7 mouse cellular contexts compared by ENCODE assay signal in genomic region chr5:125272231-125272988, GRCm38 (mm10).
"Had no signal": no experiment of that assay in that cellular context is flagged by ENCODE, and none has a peak within 500 bp of the region (broad histone marks: within the 10 kb centered on the region; RNA-seq: fewer than 3 reads in every experiment).

No protein-coding gene starts in this region.

- H3K27me3 ChIP-seq: limb, embryonic 15.5 days; liver, embryonic 15.5 days had no signal

- H3K9me3 ChIP-seq: limb, embryonic 15.5 days; midbrain, embryonic 10.5 days had no signal

- H3K27ac ChIP-seq: kidney, postnatal 0 days; limb, embryonic 15.5 days; liver, embryonic 15.5 days; midbrain, embryonic 10.5 days; stomach, postnatal 0 days had no signal

- ATAC-seq: midbrain, embryonic 16.5 days had no signal

- H3K9ac ChIP-seq: limb, embryonic 15.5 days; liver, embryonic 15.5 days; lung, embryonic 14.5 days had no signal

- H3K4me3 ChIP-seq: limb, embryonic 15.5 days; liver, embryonic 15.5 days; midbrain, embryonic 10.5 days had no signal

- H3K36me3 ChIP-seq: limb, embryonic 15.5 days had no signal

- H3K4me2 ChIP-seq: limb, embryonic 15.5 days; lung, embryonic 14.5 days had no signal
